Mouse (Mus musculus) MEL (cell line): ENCODE measurements around the gene Mpp2. TPM values are rescaled to one million over a fixed set of nuclear protein-coding genes. Genes with fewer than 3 reads are reported as not detected.

ENCODE experiments used
- DNase-seq: peaks from one replicate; pipeline ENCODE4 v3.0.0; 2011; ENCODE audit warnings: low read depth, low spot score
- H3K27ac ChIP-seq: 2 replicates; pipeline ENCODE4 v1.5.1; 2012; ENCODE audit warnings: low read depth, mild to moderate bottlenecking, control low read depth, low read length, moderate library complexity; ENCODE audit not compliant: control insufficient read depth
- H3K27me3 ChIP-seq, 2 experiments: fragments of 150-350 bp in 1 of 2; sonication (generic) in 1 of 2; 2 replicates each; pipeline ENCODE4 v1.6.1; 2012; ENCODE audit warnings: low read length in 2 of 2, mild to moderate bottlenecking in 2 of 2, improper control_type of control experiment in 1 of 2, moderate library complexity in 1 of 2; ENCODE audit not compliant: insufficient read depth in 2 of 2, control insufficient read depth in 1 of 2
- H3K36me3 ChIP-seq, 2 experiments: 2 replicates each; pipeline ENCODE4 v1.6.1; 2012 to 2014; ENCODE audit warnings: low read length in 2 of 2, improper control_type of control experiment in 1 of 2, inconsistent platforms in 1 of 2, mild to moderate bottlenecking in 1 of 2; ENCODE audit not compliant: insufficient read depth in 2 of 2, control insufficient read depth in 1 of 2
- H3K4me1 ChIP-seq, 2 experiments: fragments of 150-350 bp in 1 of 2; sonication (generic) in 1 of 2; 2 replicates each; pipeline ENCODE4 v1.6.1; 2012; ENCODE audit warnings: low read length in 2 of 2, improper control_type of control experiment in 1 of 2, mild to moderate bottlenecking in 1 of 2; ENCODE audit not compliant: insufficient read depth in 2 of 2, control insufficient read depth in 1 of 2
- H3K4me3 ChIP-seq, 2 experiments: fragments of 150-350 bp in 1 of 2; sonication (generic) in 1 of 2; 2 replicates each; pipeline ENCODE4 v1.5.1; 2012; ENCODE audit warnings: low read depth in 2 of 2, low read length in 2 of 2, mild to moderate bottlenecking in 2 of 2, moderate library complexity in 2 of 2, control low read depth in 1 of 2, improper control_type of control experiment in 1 of 2; ENCODE audit not compliant: control insufficient read depth in 1 of 2, insufficient read depth in 1 of 2
- H3K79me2 ChIP-seq: 2 replicates; pipeline ENCODE4 v1.6.1; 2012; ENCODE audit warnings: mild to moderate bottlenecking, low read length, moderate library complexity; ENCODE audit not compliant: control insufficient read depth, poor library complexity, insufficient read depth
- H3K9ac ChIP-seq: 2 replicates; pipeline ENCODE4 v1.6.1; 2012; ENCODE audit warnings: low read depth, mild to moderate bottlenecking, control low read depth, low read length, moderate library complexity; ENCODE audit not compliant: control insufficient read depth, poor library complexity, severe bottlenecking
- H3K9me3 ChIP-seq: fragments of 150-350 bp; sonication (generic); replicated peaks from 2 replicates; pipeline ENCODE4 v1.6.1; 2012; ENCODE audit warnings: mild to moderate bottlenecking, low read length, improper control_type of control experiment, moderate library complexity; ENCODE audit not compliant: insufficient read depth
- BHLHE40 ChIP-seq: IDR thresholded peaks from 2 replicates; pipeline ENCODE4 v1.6.1; 2012; ENCODE audit warnings: low read depth, mild to moderate bottlenecking, inconsistent platforms, low read length, improper control_type of control experiment, borderline replicate concordance
- CHD2 ChIP-seq: IDR thresholded peaks from 2 replicates; pipeline ENCODE4 v1.6.1; 2011; ENCODE audit warnings: low read length, improper control_type of control experiment
- CTCF ChIP-seq, 3 experiments: IDR thresholded peaks in 2 of 3; conservative IDR thresholded peaks in 1 of 3; 2 replicates each; pipeline ENCODE4 v1.5.1; 2011 to 2012; ENCODE audit warnings: low read length in 3 of 3, low read depth in 2 of 3, mild to moderate bottlenecking in 2 of 3, improper control_type of control experiment in 1 of 3, inconsistent platforms in 1 of 3, mixed read lengths in 1 of 3, moderate library complexity in 1 of 3; ENCODE audit not compliant: control insufficient read depth in 1 of 3, insufficient read depth in 1 of 3, poor library complexity in 1 of 3, severe bottlenecking in 1 of 3
- ELF1 ChIP-seq: IDR thresholded peaks from 2 replicates; pipeline ENCODE4 v1.6.1; 2014; ENCODE audit warnings: low read depth, mild to moderate bottlenecking, inconsistent platforms, low read length, improper control_type of control experiment, moderate library complexity
- EP300 ChIP-seq, 2 experiments: IDR thresholded peaks; 2 replicates each; pipeline ENCODE4 v1.6.1; 2011; ENCODE audit warnings: improper control_type of control experiment in 2 of 2, low read length in 2 of 2, low read depth in 1 of 2, mild to moderate bottlenecking in 1 of 2
- ETS1 ChIP-seq: IDR thresholded peaks from 2 replicates; pipeline ENCODE4 v1.6.1; 2012; ENCODE audit warnings: low read depth, mild to moderate bottlenecking, inconsistent platforms, low read length, improper control_type of control experiment, moderate library complexity
- GATA1 ChIP-seq: IDR thresholded peaks from 2 replicates; pipeline ENCODE4 v1.6.1; 2011; ENCODE audit warnings: low read depth, low read length, improper control_type of control experiment
- HCFC1 ChIP-seq: IDR thresholded peaks from 2 replicates; pipeline ENCODE4 v1.6.1; 2012; ENCODE audit warnings: low read depth, mild to moderate bottlenecking, inconsistent platforms, low read length, improper control_type of control experiment, moderate library complexity
- JUND ChIP-seq: IDR thresholded peaks from 2 replicates; pipeline ENCODE4 v1.6.1; 2011; ENCODE audit warnings: low read depth, mild to moderate bottlenecking, improper control_type of control experiment, low read length
- KAT2A ChIP-seq: conservative IDR thresholded peaks from 2 replicates; pipeline ENCODE4 v1.6.1; 2012; ENCODE audit warnings: low read depth, low read length, improper control_type of control experiment, inconsistent platforms
- MAX ChIP-seq: IDR thresholded peaks from 2 replicates; pipeline ENCODE4 v1.6.1; 2011; ENCODE audit warnings: low read length, improper control_type of control experiment
- MXI1 ChIP-seq: IDR thresholded peaks from 2 replicates; pipeline ENCODE4 v1.6.1; 2011; ENCODE audit warnings: mild to moderate bottlenecking, low read depth, low read length, improper control_type of control experiment
- MYC ChIP-seq: IDR thresholded peaks from 2 replicates; pipeline ENCODE4 v1.6.1; 2011; ENCODE audit warnings: low read depth, mild to moderate bottlenecking, low read length, improper control_type of control experiment, moderate library complexity
- NRF1 ChIP-seq: IDR thresholded peaks from 2 replicates; pipeline ENCODE4 v1.6.1; 2014; ENCODE audit warnings: low read depth, mild to moderate bottlenecking, inconsistent platforms, low read length, improper control_type of control experiment, moderate library complexity; ENCODE audit not compliant: poor library complexity, insufficient read depth, severe bottlenecking
- POLR2A ChIP-seq, 2 experiments: IDR thresholded peaks; 2 replicates each; pipeline ENCODE4 v1.6.1; 2011 to 2012; ENCODE audit warnings: low read length in 2 of 2, mild to moderate bottlenecking in 2 of 2, control low read depth in 1 of 2, improper control_type of control experiment in 1 of 2, low read depth in 1 of 2, moderate library complexity in 1 of 2; ENCODE audit not compliant: control insufficient read depth in 1 of 2, insufficient read depth in 1 of 2, poor library complexity in 1 of 2
- RAD21 ChIP-seq: IDR thresholded peaks from 2 replicates; pipeline ENCODE4 v1.6.1; 2011; ENCODE audit warnings: mild to moderate bottlenecking, low read depth, low read length, improper control_type of control experiment
- RCOR1 ChIP-seq: IDR thresholded peaks from 2 replicates; pipeline ENCODE4 v1.6.1; 2012; ENCODE audit warnings: low read depth, mild to moderate bottlenecking, inconsistent platforms, low read length, improper control_type of control experiment
- SMC3 ChIP-seq: IDR thresholded peaks from 2 replicates; pipeline ENCODE4 v1.6.1; 2011; ENCODE audit warnings: low read depth, low read length, improper control_type of control experiment
- TAL1 ChIP-seq: IDR thresholded peaks from 2 replicates; pipeline ENCODE4 v1.6.1; 2012; ENCODE audit warnings: mild to moderate bottlenecking, inconsistent platforms, low read length, moderate library complexity, mixed read lengths
- TBP ChIP-seq: IDR thresholded peaks from 2 replicates; pipeline ENCODE4 v1.8.0; 2011; ENCODE audit warnings: low read depth, low read length, improper control_type of control experiment
- TCF12 ChIP-seq: IDR thresholded peaks from 2 replicates; pipeline ENCODE4 v1.6.1; 2014; ENCODE audit warnings: low read depth, mild to moderate bottlenecking, inconsistent platforms, low read length, improper control_type of control experiment, moderate library complexity
- UBTF ChIP-seq: IDR thresholded peaks from 2 replicates; pipeline ENCODE4 v1.6.1; 2012; ENCODE audit warnings: low read depth, mild to moderate bottlenecking, inconsistent platforms, low read length, improper control_type of control experiment, moderate library complexity, borderline replicate concordance; ENCODE audit not compliant: insufficient read depth
- USF2 ChIP-seq, 2 experiments: IDR thresholded peaks; 2 replicates each; pipeline ENCODE4 v1.6.1; 2011 to 2012; ENCODE audit warnings: improper control_type of control experiment in 2 of 2, low read length in 2 of 2, borderline replicate concordance in 1 of 2, inconsistent platforms in 1 of 2, low read depth in 1 of 2, mild to moderate bottlenecking in 1 of 2; ENCODE audit not compliant: insufficient read depth in 1 of 2
- polyA plus RNA-seq, 2 experiments: library from polyadenylated mRNA; stranded (reverse) in 1 of 2; unstranded in 1 of 2; fragments of >175 nt in 1 of 2; fragments of >200 nt in 1 of 2; gene quantifications; 2 replicates each; pipeline versions ENCODE4 v1.2.1 to v1.2.4; 2012; ENCODE audit warnings: low replicate concordance in 2 of 2, low read depth in 1 of 2; ENCODE audit not compliant: insufficient read length in 2 of 2, insufficient read depth in 1 of 2, missing spikeins in 1 of 2
- total RNA-seq: library from RNA; depleted of rRNA; stranded (reverse); fragments of 300-350 nt; gene quantifications from 2 replicates; pipeline ENCODE4 v1.2.3, GENCODE M21; 2012

The Mpp2 gene
- total and polyA plus RNA-seq, 3 experiments = 2.9 to 16.3 TPM; not detected in 1

- Histone ChIP-seq H3K36me3 (peaks cover 0 to 14% of the 10 kb centered on the region in 2 experiments; a peak in 2 of 4 replicates), H3K27ac (no peak overlapping the region), H3K79me2 (no peaks in the 10 kb centered on the region), H3K27me3 (0 out of 4 replicates have a peak, but pooled peaks cover 0 to under 1% of the 10 kb centered on the region in 2 experiments), H3K4me3 (no peak overlapping the region), H3K9me3 (no peaks in the 10 kb centered on the region), H3K9ac (no peak overlapping the region), H3K4me1 (peaks cover 2 to 22% of the 10 kb centered on the region in 2 experiments; a peak in 3 of 4 replicates)
- DNase-seq = no peak
- TF ChIP-seq SMC3 (no peak), KAT2A (no peak), HCFC1 (no peak), USF2 (IDR thresholded peaks at IDR 0.05; ENCODE audit: borderline replicate concordance in 1 of 2, insufficient read depth in 1 of 2, low read depth in 1 of 2, low read length in 2 of 2) (no peak), RAD21 (no peak), POLR2A (IDR thresholded peaks at IDR 0.05; ENCODE audit: control insufficient read depth in 1 of 2, insufficient read depth in 1 of 2, low read depth in 1 of 2, low read length in 2 of 2, poor library complexity in 1 of 2) (no peak), ELF1 (no peak), TBP (no peak)
Observed at GRCm38 (mm10) chr11:102029966-102030365, 58.3 kb downstream of the Mpp2 start.

- peak; percentile 73 for DNase-seq
Observed at GRCm38 (mm10) chr11:102029304-102029703, 59.0 kb downstream of the Mpp2 start.

More at GRCm38 (mm10) chr11:102029304-102029703, 59.0 kb downstream of the Mpp2 start:
- Histone ChIP-seq H3K79me2 (no peaks in the 10 kb centered on the region), H3K4me1 (peaks cover 2 to 22% of the 10 kb centered on the region in 2 experiments; a peak in 3 of 4 replicates), H3K27me3 (no peaks in the 10 kb centered on the region), H3K36me3 (peaks cover 0 to 14% of the 10 kb centered on the region in 2 experiments; a peak in 2 of 4 replicates), H3K9me3 (no peaks in the 10 kb centered on the region), H3K27ac (no peak overlapping the region), H3K9ac (no peak overlapping the region), H3K4me3 (no peak overlapping the region)
- TF ChIP-seq MAX (peak; percentile 68; the same call in 1 of the 2 replicates), ETS1 (peak; percentile 69; the same call in 1 of the 2 replicates), TCF12 (peak; percentile 94), TAL1 (peak; percentile 83), MYC (peak; percentile 89; the same call in 1 of the 2 replicates), MXI1 (peak; percentile 33; the same call in 1 of the 2 replicates), EP300 (IDR thresholded peaks at IDR 0.05; ENCODE audit: low read depth in 1 of 2, low read length in 2 of 2) (peak; percentile 87 to 89), NRF1 (no peak), RCOR1 (peak; percentile 72), SMC3 (no peak), BHLHE40 (peak; percentile 94), GATA1 (peak; percentile 96), UBTF (no peak), JUND (no peak), CHD2 (no peak), CTCF (IDR thresholded peaks at IDR 0.05 in 2 of 3, conservative IDR thresholded peaks at IDR 0.05 in 1 of 3; ENCODE audit: control insufficient read depth in 1 of 3, insufficient read depth in 1 of 3, low read depth in 2 of 3, low read length in 3 of 3, poor library complexity in 1 of 3, severe bottlenecking in 1 of 3) (no peak)
